ENCODE assay signal across 20 mouse cellular contexts in genomic region chr12:113106386-113106785, GRCm38 (mm10). TPM values are rescaled to one million over a fixed set of nuclear protein-coding genes. Genes with fewer than 3 reads are reported as not detected.
A peak's percentile ranks its signal among the peaks of the same experiment; 100 is the strongest.
DNase-seq lines count a peak whose midpoint lies in the region; ATAC-seq and TF ChIP-seq lines count a peak whose summit lies in the region.
"Had no signal": no experiment of that assay in that cellular context is flagged by ENCODE, and none has a peak within 500 bp of the region (broad histone marks: within the 10 kb centered on the region; RNA-seq: fewer than 3 reads in every experiment).

No protein-coding gene starts in this region.

- no peaks in the 10 kb centered on the region for H3K9me3 ChIP-seq in stomach, postnatal 0 days (ENCODE audit: control insufficient read depth, low read length)
- no peaks in the 10 kb centered on the region; the same call in 1 of the 2 replicates for H3K9me3 ChIP-seq in intestine, embryonic 16.5 days (ENCODE audit: control insufficient read depth, low read length)
- H3K9me3 ChIP-seq: embryonic facial prominence, embryonic 15.5 days; heart, embryonic 10.5 days; limb, embryonic 10.5 days; stomach, embryonic 15.5 days had no signal

- H3K4me2 ChIP-seq in stomach, postnatal 0 days (replicated peaks; ENCODE audit: low read depth) = no peak overlapping the region
- H3K4me2 ChIP-seq in intestine, embryonic 16.5 days (ENCODE audit: low read depth, low read length) = no peak overlapping the region
- H3K4me2 ChIP-seq: embryonic facial prominence, embryonic 15.5 days; stomach, embryonic 15.5 days had no signal

- WGBS in lung, adult 2 months = 48% methylated on average over 6 of the region's 6 CpGs
- 43% methylated on average over 6 of the region's 6 CpGs for WGBS in stomach, postnatal 0 days
- WGBS in intestine, embryonic 16.5 days = 71% methylated on average over 6 of the region's 6 CpGs

- no peak for TF ChIP-seq EP300 in stomach, postnatal 0 days (optimal IDR thresholded peaks at IDR 0.05)

- H3K27ac ChIP-seq in stomach, postnatal 0 days (replicated peaks) = 0 out of 2 replicates have a peak overlapping the region, but pooled peaks have one; percentile 13
- no peak overlapping the region for H3K27ac ChIP-seq in intestine, embryonic 16.5 days (ENCODE audit: low read length)
- H3K27ac ChIP-seq: embryonic facial prominence, embryonic 15.5 days; hindbrain, embryonic 10.5 days; limb, embryonic 10.5 days had no signal

- no peaks in the 10 kb centered on the region for H3K36me3 ChIP-seq in stomach, postnatal 0 days (ENCODE audit: control insufficient read depth, insufficient read depth, low read length)
- no peaks in the 10 kb centered on the region for H3K36me3 ChIP-seq in intestine, embryonic 16.5 days (ENCODE audit: control insufficient read depth, insufficient read depth, low read length)

- H3K4me1 ChIP-seq in lung, adult 2 months (ENCODE audit: control insufficient read depth, insufficient read depth, low read length) = peaks cover 12% of the 10 kb centered on the region
- H3K4me1 ChIP-seq in stomach, postnatal 0 days (replicated peaks; ENCODE audit: control insufficient read depth, insufficient read depth) = no peaks in the 10 kb centered on the region
- H3K4me1 ChIP-seq in intestine, embryonic 16.5 days (ENCODE audit: control insufficient read depth, insufficient read depth, low read length) = peaks cover 11% of the 10 kb centered on the region; the same call in 1 of the 2 replicates

- TF ChIP-seq POLR2A in lung, adult 2 months (IDR thresholded peaks at IDR 0.05; ENCODE audit: borderline replicate concordance, extremely low read depth, low read depth, low read length) = no peak

- H3K27me3 ChIP-seq in stomach, postnatal 0 days (ENCODE audit: control insufficient read depth, insufficient read depth, low read length) = no peaks in the 10 kb centered on the region
- H3K27me3 ChIP-seq in intestine, embryonic 16.5 days (replicated peaks; ENCODE audit: control insufficient read depth, insufficient read depth, low read length) = no peaks in the 10 kb centered on the region
- H3K27me3 ChIP-seq: embryonic facial prominence, embryonic 15.5 days; stomach, embryonic 15.5 days had no signal

- peak; percentile 39 to 58 for DNase-seq in adrenal gland, postnatal 36 days
- no peak for DNase-seq in adrenal gland, postnatal 25 days
- peak; percentile 47 for DNase-seq in lung, postnatal 25 days (ENCODE audit: low spot score)
- DNase-seq in lung, adult 2 months = no peak
- DNase-seq in brain, adult 2 months (ENCODE audit: low read depth, low spot score) = peak; percentile 70
- peak; percentile 47 for DNase-seq in stomach, postnatal 0 days (ENCODE audit: low spot score)
- DNase-seq in kidney, adult 18-20 months = no peak
- DNase-seq: cerebellum, adult 11 months; gastrocnemius, postnatal 10 days; kidney, postnatal 25 days; thymus, postnatal 4 days had no signal

- H3K9ac ChIP-seq in stomach, postnatal 0 days (ENCODE audit: low read length) = no peak overlapping the region
- H3K9ac ChIP-seq in intestine, embryonic 16.5 days (ENCODE audit: low read depth, low read length) = no peak overlapping the region
- H3K9ac ChIP-seq: embryonic facial prominence, embryonic 15.5 days; stomach, embryonic 15.5 days had no signal

- no peak overlapping the region for H3K4me3 ChIP-seq in lung, adult 2 months (replicated peaks; ENCODE audit: extremely low read depth, low read depth, low read length)
- H3K4me3 ChIP-seq in stomach, postnatal 0 days (ENCODE audit: low read depth, low read length) = no peak overlapping the region
- H3K4me3 ChIP-seq in intestine, embryonic 16.5 days (ENCODE audit: low read length) = no peak overlapping the region
- H3K4me3 ChIP-seq: embryonic facial prominence, embryonic 15.5 days; heart, embryonic 10.5 days; hindbrain, embryonic 10.5 days; limb, embryonic 10.5 days; stomach, embryonic 15.5 days had no signal

- TF ChIP-seq CTCF in lung, adult 2 months (IDR thresholded peaks at IDR 0.05; ENCODE audit: insufficient read depth, low read length) = no peak
- TF ChIP-seq CTCF in stomach, postnatal 0 days (IDR thresholded peaks at IDR 0.05; ENCODE audit: low read depth) = no peak

- ATAC-seq in stomach, postnatal 0 days (ENCODE audit: low FRiP score, low TSS enrichment) = peak; percentile 50
- no peak for ATAC-seq in intestine, embryonic 16.5 days
- ATAC-seq: forebrain, embryonic 14.5 days; intestine, postnatal 0 days had no signal

RNA-seq across cellular contexts. Expression of gene Mta1, which starts 8.3 kb away (rescaled TPM):
- total RNA-seq in adrenal gland, postnatal 36 days (2021) = 10 to 100 TPM; 76.8 to 99.8 TPM
- 104 and 109 TPM in 2 replicates for total RNA-seq in adrenal gland, postnatal 25 days (2021)
- polyA plus RNA-seq in lung, adult 2 months (2012; rRNA removed) = 77.4 and 85.3 TPM in 2 replicates
- polyA plus RNA-seq in stomach, postnatal 0 days (2015; fragmentation: Nextera tagmentation; extraction: Ambion mirVana) = 4.9 and 5.3 TPM in 2 replicates
- polyA plus RNA-seq in intestine, embryonic 16.5 days (2015; fragmentation: Nextera tagmentation; extraction: Ambion mirVana) = 8.0 TPM in 2 replicates

RNA-seq across cellular contexts. Expression of gene Tex22, which starts 32.1 kb away (rescaled TPM):
- under 1 TPM in 1 of 2 experiments, not detected in 1; 0.46 TPM for total RNA-seq in adrenal gland, postnatal 36 days (2021)
- total RNA-seq in adrenal gland, postnatal 25 days (2021) = 0.67 TPM in 1 of 2 replicates, not detected in the other
- polyA plus RNA-seq in lung, adult 2 months (2012; rRNA removed) = 0.24 and 0.31 TPM in 2 replicates
- not detected in 2 replicates for polyA plus RNA-seq in stomach, postnatal 0 days (2015; fragmentation: Nextera tagmentation; extraction: Ambion mirVana)
- polyA plus RNA-seq in intestine, embryonic 16.5 days (2015; fragmentation: Nextera tagmentation; extraction: Ambion mirVana) = not detected in 2 replicates
- polyA plus RNA-seq: cortical plate, adult 2 months; embryonic facial prominence, embryonic 15.5 days; forebrain, embryonic 14.5 days; heart, embryonic 10.5 days; hindbrain, embryonic 10.5 days; intestine, postnatal 0 days; stomach, embryonic 15.5 days had no signal

RNA-seq across cellular contexts. Expression of gene Crip2, which starts 33.6 kb away (rescaled TPM):
- 10 to 100 TPM; 51.8 to 52.5 TPM for total RNA-seq in adrenal gland, postnatal 36 days (2021)
- 65.9 and 69.0 TPM in 2 replicates for total RNA-seq in adrenal gland, postnatal 25 days (2021)
- 1,334 and 1,488 TPM in 2 replicates for polyA plus RNA-seq in lung, adult 2 months (2012; rRNA removed)
- 106 and 112 TPM in 2 replicates for polyA plus RNA-seq in stomach, postnatal 0 days (2015; fragmentation: Nextera tagmentation; extraction: Ambion mirVana)
- 124 and 130 TPM in 2 replicates for polyA plus RNA-seq in intestine, embryonic 16.5 days (2015; fragmentation: Nextera tagmentation; extraction: Ambion mirVana)

RNA-seq across cellular contexts. Expression of gene Crip1, which starts 39.7 kb away (rescaled TPM):
- total RNA-seq in adrenal gland, postnatal 36 days (2021) = 10 to 100 TPM; 44.1 to 71.1 TPM
- total RNA-seq in adrenal gland, postnatal 25 days (2021) = 28.9 and 30.2 TPM in 2 replicates
- polyA plus RNA-seq in lung, adult 2 months (2012; rRNA removed) = 746 and 1,492 TPM in 2 replicates
- 585 and 865 TPM in 2 replicates for polyA plus RNA-seq in stomach, postnatal 0 days (2015; fragmentation: Nextera tagmentation; extraction: Ambion mirVana)
- 489 and 523 TPM in 2 replicates for polyA plus RNA-seq in intestine, embryonic 16.5 days (2015; fragmentation: Nextera tagmentation; extraction: Ambion mirVana)

RNA-seq across cellular contexts. Expression of gene Tedc1, which starts 49.8 kb away (rescaled TPM):
- 1 to 10 TPM; 1.7 TPM for total RNA-seq in adrenal gland, postnatal 36 days (2021)
- total RNA-seq in adrenal gland, postnatal 25 days (2021) = 1.4 and 2.5 TPM in 2 replicates
- polyA plus RNA-seq in lung, adult 2 months (2012; rRNA removed) = 2.9 and 4.2 TPM in 2 replicates
- polyA plus RNA-seq in stomach, postnatal 0 days (2015; fragmentation: Nextera tagmentation; extraction: Ambion mirVana) = 5.7 and 6.0 TPM in 2 replicates
- 21.4 and 22.7 TPM in 2 replicates for polyA plus RNA-seq in intestine, embryonic 16.5 days (2015; fragmentation: Nextera tagmentation; extraction: Ambion mirVana)

Comparison
In these comparisons a context has a peak if more than half of its experiments do, and no peak if none do; other contexts are left out.
1. DNase-seq: peak in adrenal gland, postnatal 36 days (2 of 2), lung, postnatal 25 days (single experiment), brain, adult 2 months (single experiment) and stomach, postnatal 0 days (single experiment); none in adrenal gland, postnatal 25 days (single experiment), lung, adult 2 months (single experiment) and kidney, adult 18-20 months (single experiment).
2. RNA of gene Crip2, which starts 33.6 kb away (polyA plus RNA-seq): 1,334 to 1,488 TPM in lung, adult 2 months; 124 to 130 TPM in intestine, embryonic 16.5 days and 106 to 112 TPM in stomach, postnatal 0 days; every median in the first group is over 10 times any median in the second.